Mouse (Mus musculus): ENCODE results near the gene Kmt2d. TPM values are rescaled to one million over a fixed set of nuclear protein-coding genes. Genes with fewer than 3 reads are reported as not detected.

Kmt2d gene
- polyA plus RNA-seq, 1 experiment from 2014 or later, result 11.9 TPM

DNA sequence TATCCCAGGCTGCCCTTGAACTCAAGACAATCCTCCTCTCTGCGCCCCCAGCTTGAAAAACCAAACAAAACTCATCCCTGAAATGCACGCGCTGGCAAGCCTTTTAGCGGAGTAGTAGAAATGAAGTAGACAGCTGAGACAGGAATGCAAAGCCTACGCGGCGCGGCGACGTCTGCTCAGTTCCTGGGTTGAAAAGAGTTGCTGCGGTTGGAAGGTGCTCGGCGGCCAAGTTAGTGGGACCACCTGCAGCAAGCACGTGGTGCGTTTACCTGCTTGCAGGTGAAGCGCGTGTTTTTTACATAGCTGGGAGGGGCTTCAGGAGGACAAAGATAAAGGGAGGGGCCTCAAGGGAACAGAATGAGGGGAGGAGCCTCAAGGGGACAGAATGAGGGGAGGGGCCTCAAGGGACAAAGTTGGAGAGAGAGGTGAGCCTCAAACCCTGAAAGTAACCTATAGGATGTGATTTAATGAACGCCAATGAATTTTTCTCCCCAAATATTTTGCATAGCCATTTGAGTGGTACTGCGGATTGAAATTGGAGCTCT is 20.3 kb upstream of the Kmt2d start:
- ATAC-seq (ENCODE audit: low read depth), result no peak
- H3K4me1 ChIP-seq (replicated peaks; ENCODE audit: control insufficient read depth, insufficient read depth, low read length), result peaks cover 26% of the 10 kb centered on the region
- H3K27me3 ChIP-seq (ENCODE audit: control insufficient read depth, insufficient read depth, low read depth, low read length), result peaks cover 33% of the 10 kb centered on the region
- H3K27ac ChIP-seq (ENCODE audit: low read length), result no peak overlapping the region
- H3K36me3 ChIP-seq (ENCODE audit: control insufficient read depth, insufficient read depth, low read length), result no peaks in the 10 kb centered on the region
- no peak overlapping the region for H3K9ac ChIP-seq (ENCODE audit: low read length)
- no peaks in the 10 kb centered on the region for H3K9me3 ChIP-seq (ENCODE audit: control insufficient read depth, low read length)
- H3K4me3 ChIP-seq (ENCODE audit: low read length), result peak overlapping the region; percentile 24
- 11% methylated on average over 19 of the region's 19 CpGs for WGBS
- H3K4me2 ChIP-seq (ENCODE audit: low read depth, low read length), result peak overlapping the region; percentile 51

DNA sequence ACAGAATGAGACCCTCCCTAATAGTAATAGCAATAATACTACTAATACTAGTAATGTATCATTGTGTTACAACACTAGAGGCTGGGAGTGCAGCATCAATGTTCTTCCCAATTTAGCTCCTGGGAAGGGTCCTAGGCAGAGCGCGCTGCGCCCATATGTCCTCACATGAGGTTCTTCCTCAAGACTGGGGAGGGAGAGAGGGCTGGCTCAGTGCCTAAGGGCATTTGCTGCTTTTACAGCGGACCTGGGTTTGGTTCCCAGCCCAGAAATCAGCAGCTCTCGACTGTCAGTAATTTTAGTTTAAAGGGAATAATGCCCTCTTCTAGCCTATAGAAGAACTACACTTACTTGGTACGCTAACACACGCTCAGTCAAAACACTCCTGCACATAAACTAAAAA is 16.5 kb upstream of the Kmt2d start:
- no peak overlapping the region for H3K27ac ChIP-seq (ENCODE audit: low read length)
- no peaks in the 10 kb centered on the region for H3K36me3 ChIP-seq (ENCODE audit: control insufficient read depth, insufficient read depth, low read length)
- 78% methylated on average over 7 of the region's 7 CpGs for WGBS
- no peak overlapping the region for H3K4me2 ChIP-seq (ENCODE audit: low read depth, low read length)
- no peaks in the 10 kb centered on the region for H3K9me3 ChIP-seq (ENCODE audit: control insufficient read depth, low read length)
- H3K4me3 ChIP-seq (ENCODE audit: low read length), result no peak overlapping the region
- no peaks in the 10 kb centered on the region for H3K27me3 ChIP-seq (ENCODE audit: control insufficient read depth, insufficient read depth, low read depth, low read length)
- no peaks in the 10 kb centered on the region for H3K4me1 ChIP-seq (replicated peaks; ENCODE audit: control insufficient read depth, insufficient read depth, low read length)
- ATAC-seq (ENCODE audit: low read depth), result no peak
- H3K9ac ChIP-seq (ENCODE audit: low read length), result no peak overlapping the region

DNA sequence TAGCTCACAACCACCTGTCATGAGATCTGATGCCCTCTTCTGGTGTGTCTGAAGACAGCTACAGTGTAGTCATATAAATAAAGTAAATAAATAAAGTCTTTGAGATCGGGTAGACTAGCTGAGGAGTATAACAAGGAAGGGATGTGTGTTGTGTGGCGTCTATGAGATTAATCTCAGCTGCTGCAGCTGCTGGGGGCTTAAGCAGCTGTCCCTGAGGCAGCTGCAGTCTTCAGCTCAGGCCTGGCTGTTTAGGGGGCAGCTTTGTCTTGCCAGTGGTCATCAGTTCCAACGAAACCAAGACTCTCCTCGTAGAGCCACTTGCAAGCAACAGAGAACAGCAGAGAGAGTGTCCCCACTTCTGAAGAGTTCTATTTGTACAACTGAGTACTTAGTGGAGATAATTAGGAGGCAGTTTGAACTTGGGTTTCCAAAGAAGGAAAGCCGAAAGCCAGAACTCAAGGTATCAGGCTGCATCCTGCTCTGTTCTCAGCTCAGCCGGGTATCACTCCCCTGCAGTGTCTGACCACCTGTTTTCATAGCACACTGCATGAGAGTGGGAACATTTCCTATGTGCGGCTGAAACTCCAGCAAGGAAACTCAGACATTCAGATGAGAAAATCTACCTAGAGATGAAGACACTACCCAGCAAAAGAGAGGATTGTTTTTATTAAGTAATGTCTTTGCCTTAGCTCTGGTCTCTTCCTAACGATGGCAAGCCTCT is 15.8 kb upstream of the Kmt2d start:
- ATAC-seq (ENCODE audit: low read depth), result no peak
- no peak overlapping the region for H3K9ac ChIP-seq (ENCODE audit: low read length)
- H3K4me2 ChIP-seq (ENCODE audit: low read depth, low read length), result no peak overlapping the region
- H3K9me3 ChIP-seq (ENCODE audit: control insufficient read depth, low read length), result no peaks in the 10 kb centered on the region
- H3K4me1 ChIP-seq (replicated peaks; ENCODE audit: control insufficient read depth, insufficient read depth, low read length), result no peaks in the 10 kb centered on the region
- no peak overlapping the region for H3K4me3 ChIP-seq (ENCODE audit: low read length)
- H3K27me3 ChIP-seq (ENCODE audit: control insufficient read depth, insufficient read depth, low read depth, low read length), result no peaks in the 10 kb centered on the region
- H3K27ac ChIP-seq (ENCODE audit: low read length), result no peak overlapping the region
- no peaks in the 10 kb centered on the region for H3K36me3 ChIP-seq (ENCODE audit: control insufficient read depth, insufficient read depth, low read length)
- 42% methylated on average over 8 of the region's 8 CpGs for WGBS

DNA sequence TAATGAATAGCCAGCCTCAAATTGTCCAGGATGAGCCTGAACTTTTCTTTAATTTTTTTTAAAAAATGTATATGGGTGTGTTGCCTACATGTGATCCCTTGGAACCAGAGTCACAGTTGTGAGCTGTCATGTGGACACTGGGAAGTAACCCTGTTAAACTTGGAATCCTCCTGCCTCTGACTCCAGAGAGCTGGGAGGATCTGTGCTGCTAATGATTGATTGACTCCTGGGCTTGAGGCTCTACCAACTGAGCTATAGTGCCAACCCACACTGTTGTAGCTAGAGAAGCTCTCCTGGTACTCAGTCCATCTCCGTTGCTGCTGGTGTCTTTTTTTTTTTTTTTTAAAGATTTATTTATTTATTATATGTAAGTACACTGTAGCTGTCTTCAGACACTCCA is 13.1 kb upstream of the Kmt2d start:
- peaks cover 6% of the 10 kb centered on the region for H3K4me1 ChIP-seq (replicated peaks; ENCODE audit: control insufficient read depth, insufficient read depth, low read length)
- WGBS, result 61% methylated on average over 1 of the region's 1 CpGs
- no peak overlapping the region for H3K9ac ChIP-seq (ENCODE audit: low read length)
- no peak overlapping the region for H3K4me3 ChIP-seq (ENCODE audit: low read length)
- ATAC-seq (ENCODE audit: low read depth), result no peak
- no peak overlapping the region for H3K27ac ChIP-seq (ENCODE audit: low read length)
- H3K27me3 ChIP-seq (ENCODE audit: control insufficient read depth, insufficient read depth, low read depth, low read length), result no peaks in the 10 kb centered on the region
- H3K9me3 ChIP-seq (ENCODE audit: control insufficient read depth, low read length), result no peaks in the 10 kb centered on the region
- no peaks in the 10 kb centered on the region for H3K36me3 ChIP-seq (ENCODE audit: control insufficient read depth, insufficient read depth, low read length)
- H3K4me2 ChIP-seq (ENCODE audit: low read depth, low read length), result no peak overlapping the region

DNA sequence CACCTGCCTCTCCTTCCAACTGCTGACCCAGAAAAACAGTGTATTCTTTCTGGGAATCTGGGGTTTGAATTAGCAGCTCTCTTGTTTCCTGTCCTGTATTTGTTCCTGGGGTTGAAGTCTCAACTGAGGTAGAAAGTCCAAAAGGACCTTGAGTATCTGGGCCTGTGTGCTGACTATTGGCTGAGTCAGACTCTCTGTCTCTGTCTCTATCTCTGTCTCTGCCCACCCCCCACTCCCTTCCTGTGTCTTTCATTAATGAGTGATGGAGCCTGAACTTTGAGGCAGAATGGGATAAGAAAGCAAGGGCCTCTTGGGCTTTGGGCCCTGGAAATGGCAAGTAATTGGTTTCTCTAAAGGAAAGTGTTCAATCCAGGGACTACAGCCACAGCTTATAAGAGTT is 12.7 kb upstream of the Kmt2d start:
- peaks cover 6% of the 10 kb centered on the region for H3K4me1 ChIP-seq (replicated peaks; ENCODE audit: control insufficient read depth, insufficient read depth, low read length)
- H3K36me3 ChIP-seq (ENCODE audit: control insufficient read depth, insufficient read depth, low read length), result no peaks in the 10 kb centered on the region
- H3K27ac ChIP-seq (ENCODE audit: low read length), result no peak overlapping the region
- no peak for ATAC-seq (ENCODE audit: low read depth)
- H3K9ac ChIP-seq (ENCODE audit: low read length), result no peak overlapping the region
- no peaks in the 10 kb centered on the region for H3K9me3 ChIP-seq (ENCODE audit: control insufficient read depth, low read length)
- no peak overlapping the region for H3K4me2 ChIP-seq (ENCODE audit: low read depth, low read length)
- H3K4me3 ChIP-seq (ENCODE audit: low read length), result no peak overlapping the region
- no peaks in the 10 kb centered on the region for H3K27me3 ChIP-seq (ENCODE audit: control insufficient read depth, insufficient read depth, low read depth, low read length)

DNA sequence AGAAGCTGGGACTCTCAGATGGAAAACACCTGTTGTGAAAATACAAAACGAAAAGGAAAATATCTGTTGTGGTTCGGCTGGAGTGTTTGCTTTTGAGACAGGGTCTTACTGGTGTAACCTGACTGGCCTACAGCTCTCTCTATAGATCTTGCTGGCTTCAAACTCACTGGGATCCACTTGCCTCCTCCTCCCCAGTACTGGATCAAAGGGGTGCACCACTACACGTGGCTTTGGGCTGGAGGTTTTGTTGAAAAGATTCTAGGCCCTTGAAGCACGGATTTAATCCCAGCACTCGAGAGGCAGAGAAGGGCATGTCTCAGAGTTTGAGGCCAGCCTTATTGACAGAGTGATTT is 10.6 kb upstream of the Kmt2d start:
- no peaks in the 10 kb centered on the region for H3K27me3 ChIP-seq (ENCODE audit: control insufficient read depth, insufficient read depth, low read depth, low read length)
- H3K9me3 ChIP-seq (ENCODE audit: control insufficient read depth, low read length), result no peaks in the 10 kb centered on the region
- no peaks in the 10 kb centered on the region for H3K36me3 ChIP-seq (ENCODE audit: control insufficient read depth, insufficient read depth, low read length)
- H3K27ac ChIP-seq (ENCODE audit: low read length), result no peak overlapping the region; the same call in 1 of the 2 replicates
- 0 out of 2 replicates have a peak, but pooled peaks have one; percentile 6 for ATAC-seq (ENCODE audit: low read depth)
- peaks cover 6% of the 10 kb centered on the region for H3K4me1 ChIP-seq (replicated peaks; ENCODE audit: control insufficient read depth, insufficient read depth, low read length)
- WGBS, result 11% methylated on average over 5 of the region's 5 CpGs
- peak overlapping the region; percentile 94 for H3K4me2 ChIP-seq (ENCODE audit: low read depth, low read length)
- H3K4me3 ChIP-seq (ENCODE audit: low read length), result peak overlapping the region; percentile 85
- H3K9ac ChIP-seq (ENCODE audit: low read length), result 0 out of 2 replicates have a peak overlapping the region, but pooled peaks have one; percentile 5

DNA sequence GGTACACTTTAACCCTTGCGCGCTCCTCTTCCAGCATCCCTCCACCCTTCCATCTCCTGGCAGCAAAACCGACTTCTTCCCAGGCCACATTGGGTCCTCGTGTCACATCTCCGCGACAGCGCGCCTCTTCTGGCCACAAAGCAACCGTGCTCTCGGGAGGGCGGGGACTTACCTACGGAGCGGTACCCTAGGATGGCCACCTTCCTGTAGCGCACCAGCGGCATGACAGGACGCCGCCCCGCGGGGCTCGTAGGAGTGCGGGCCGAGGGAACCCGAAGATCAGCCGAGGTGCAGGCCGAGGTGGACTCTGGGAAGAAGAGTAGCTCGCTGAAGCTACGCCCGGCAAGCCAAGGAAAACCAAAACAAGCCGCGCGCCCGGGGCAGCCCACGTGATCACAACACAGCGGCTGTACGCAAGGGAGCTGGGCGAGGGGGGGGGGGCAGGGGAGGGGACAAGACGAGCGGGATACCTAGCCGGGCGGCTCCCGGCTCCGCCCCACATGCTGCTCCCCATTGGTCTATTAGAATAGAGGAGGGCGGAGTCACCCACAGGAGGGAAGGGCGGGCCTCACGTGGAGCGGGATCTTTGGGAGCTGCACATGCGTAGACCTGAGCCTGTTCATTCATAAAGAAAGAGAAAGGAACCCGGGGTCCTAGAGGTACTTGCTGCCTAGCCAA is 10.1 kb upstream of the Kmt2d start:
- no peaks in the 10 kb centered on the region for H3K36me3 ChIP-seq (ENCODE audit: control insufficient read depth, insufficient read depth, low read length)
- peak; percentile 99 for ATAC-seq (ENCODE audit: low read depth)
- H3K4me3 ChIP-seq (ENCODE audit: low read length), result peak overlapping the region; percentile 85
- H3K27me3 ChIP-seq (ENCODE audit: control insufficient read depth, insufficient read depth, low read depth, low read length), result no peaks in the 10 kb centered on the region
- H3K4me2 ChIP-seq (ENCODE audit: low read depth, low read length), result peak overlapping the region; percentile 94
- H3K9ac ChIP-seq (ENCODE audit: low read length), result peak overlapping the region; percentile 80
- no peaks in the 10 kb centered on the region for H3K9me3 ChIP-seq (ENCODE audit: control insufficient read depth, low read length)
- H3K4me1 ChIP-seq (replicated peaks; ENCODE audit: control insufficient read depth, insufficient read depth, low read length), result peaks cover 6% of the 10 kb centered on the region
- WGBS, result under 1% methylated on average over 47 of the region's 48 CpGs
- peak overlapping the region; percentile 82 for H3K27ac ChIP-seq (ENCODE audit: low read length)

DNA sequence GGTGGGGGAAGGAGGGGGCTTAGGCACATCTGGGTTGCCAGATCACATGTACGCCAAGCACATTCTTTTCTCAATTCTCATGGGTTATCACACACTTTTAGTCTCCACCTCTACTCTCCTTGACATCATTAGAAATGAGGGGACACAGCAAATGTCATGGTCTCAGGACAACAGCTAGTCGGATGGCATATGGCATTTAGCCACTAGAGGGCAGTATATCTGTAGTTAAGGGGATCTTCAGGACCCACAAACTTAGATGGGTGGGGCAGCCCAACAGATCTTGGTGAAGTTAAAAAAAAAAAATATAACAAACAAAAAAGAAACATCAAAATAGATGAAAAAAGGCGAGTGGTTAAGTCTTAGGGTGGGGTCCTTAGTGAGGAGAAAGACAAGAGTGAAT is 6.3 kb upstream of the Kmt2d start:
- 15% methylated on average over 3 of the region's 3 CpGs for WGBS
- H3K4me1 ChIP-seq (replicated peaks; ENCODE audit: control insufficient read depth, insufficient read depth, low read length), result peaks cover 11% of the 10 kb centered on the region

More for the DNA sequence above, 6.3 kb upstream of the Kmt2d start:
- no peak overlapping the region for H3K4me2 ChIP-seq (ENCODE audit: low read depth, low read length)
- ATAC-seq (ENCODE audit: low read depth), result no peak
- H3K36me3 ChIP-seq (ENCODE audit: control insufficient read depth, insufficient read depth, low read length), result no peaks in the 10 kb centered on the region
- no peaks in the 10 kb centered on the region for H3K9me3 ChIP-seq (ENCODE audit: control insufficient read depth, low read length)
- no peak overlapping the region for H3K4me3 ChIP-seq (ENCODE audit: low read length)
- no peak overlapping the region for H3K27ac ChIP-seq (ENCODE audit: low read length)
- no peaks in the 10 kb centered on the region for H3K27me3 ChIP-seq (ENCODE audit: control insufficient read depth, insufficient read depth, low read depth, low read length)
- H3K9ac ChIP-seq (ENCODE audit: low read length), result no peak overlapping the region

Data from lung, embryonic 16.5 days (tissue).